Mouse (Mus musculus) embryonic facial prominence, embryonic 10.5 days (tissue): ENCODE measurements at regions not wholly inside any gene's neighbourhood (a gene's known extent, or its start where the extent isn't known, plus 50 kb on each side); places are given as distances from the start of the nearest gene placed in this dataset.

Experiments
- DNase-seq: peaks from one replicate; pipeline ENCODE4 v3.0.0-alpha.2; 2017; ENCODE audit warnings: low spot score
- H3K27ac ChIP-seq: fragments of 300-500 bp; sonication (generic); replicated peaks from 2 replicates; pipeline ENCODE4 v1.5.1; 2016; ENCODE audit warnings: mild to moderate bottlenecking
- H3K27me3 ChIP-seq: fragments of 300-500 bp; sonication (generic); replicated peaks from 2 replicates; pipeline ENCODE4 v1.6.1; 2016; ENCODE audit warnings: low read depth, mild to moderate bottlenecking; ENCODE audit not compliant: poor library complexity, severe bottlenecking
- H3K36me3 ChIP-seq: fragments of 300-500 bp; sonication (generic); replicated peaks from 2 replicates; pipeline ENCODE4 v1.6.1; 2016; ENCODE audit warnings: mild to moderate bottlenecking, moderate library complexity
- H3K4me1 ChIP-seq: fragments of 300-500 bp; sonication (generic); 2 replicates; pipeline ENCODE4 v1.6.1; 2016
- H3K4me3 ChIP-seq: fragments of 300-500 bp; sonication (generic); 2 replicates; pipeline ENCODE4 v1.5.1; 2016; ENCODE audit warnings: mild to moderate bottlenecking, moderate library complexity
- H3K9me3 ChIP-seq: fragments of 300-500 bp; sonication (generic); 2 replicates; pipeline ENCODE4 v1.6.1; 2016; ENCODE audit warnings: mild to moderate bottlenecking
- WGBS: fragments of 180-500 bp; shearing (Covaris S2); methylation state at CpG from one replicate; pipeline ENCODE4 v1.1.7; 2016; 5-methylcytosine and 5-hydroxymethylcytosine counted together

DNA sequence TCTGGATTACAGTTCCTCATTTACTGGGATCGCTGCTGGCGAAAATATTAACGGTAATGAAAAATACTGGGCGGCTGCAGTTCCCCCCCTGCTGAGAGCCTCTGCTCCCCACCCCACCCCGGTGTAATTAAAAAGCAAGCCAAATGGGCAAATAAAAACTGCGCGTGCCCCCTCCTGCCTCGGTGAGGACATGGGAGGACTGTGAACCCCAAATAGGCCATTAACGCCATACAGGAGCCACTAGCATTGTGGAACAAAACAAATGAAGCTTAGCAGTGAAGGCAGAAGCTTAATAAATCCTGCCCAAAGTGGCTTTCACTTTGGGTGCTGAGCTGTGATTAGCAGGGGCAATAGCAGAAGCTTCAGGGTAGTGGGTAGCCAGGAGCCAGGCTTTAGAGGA, 52.3 kb upstream of the Sdk2 start:
- H3K27me3 ChIP-seq: no peaks in the 10 kb centered on the region; the same call in 1 of the 2 replicates
- WGBS: 88% methylated on average over 9 of the region's 9 CpGs
- DNase-seq: no peak
- H3K36me3 ChIP-seq: no peaks in the 10 kb centered on the region
- no peak overlapping the region for H3K4me3 ChIP-seq
- H3K4me1 ChIP-seq: peaks cover 5% of the 10 kb centered on the region; the same call in 1 of the 2 replicates
- no peak overlapping the region for H3K27ac ChIP-seq
- H3K9me3 ChIP-seq: no peaks in the 10 kb centered on the region
